Mouse (Mus musculus): ENCODE data around the gene Brwd1.

- TF ChIP-seq POLR2A (IDR thresholded peaks at IDR 0.05; ENCODE audit: borderline replicate concordance, control insufficient read depth, low read depth, low read length) (no peak), CTCF (IDR thresholded peaks at IDR 0.05; ENCODE audit: control insufficient read depth, insufficient read depth, low read length) (no peak)
Measured at GRCm38 (mm10) chr16:95970841-95971240, 111.5 kb downstream of the Brwd1 start.
